8 mouse cellular contexts compared by ENCODE assay signal in the genomic region with DNA sequence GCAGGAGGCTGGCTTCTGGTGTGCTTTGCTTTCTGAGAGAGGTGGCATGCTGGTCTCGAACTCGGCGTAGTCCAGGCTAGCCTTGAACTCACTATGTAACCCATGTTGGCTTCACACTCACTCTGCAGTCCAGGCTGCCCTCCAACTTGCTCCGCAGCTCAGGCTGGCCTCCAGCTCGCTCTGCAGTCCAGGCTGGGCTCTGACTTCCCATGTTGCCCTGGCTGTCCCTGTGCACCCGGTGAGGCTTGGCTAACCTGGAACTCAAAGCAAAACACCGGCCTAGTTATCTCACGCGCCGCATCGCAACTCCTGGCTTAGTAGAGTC. TPM values are rescaled to one million over a fixed set of nuclear protein-coding genes. Genes with fewer than 3 reads are reported as not detected.
DNase-seq lines count a peak whose midpoint lies in the region; ATAC-seq and TF ChIP-seq lines count a peak whose summit lies in the region.
"Had no signal": no experiment of that assay in that cellular context is flagged by ENCODE, and none has a peak within 500 bp of the region (broad histone marks: within the 10 kb centered on the region; RNA-seq: fewer than 3 reads in every experiment).

No protein-coding gene starts in this region.

- peak; percentile 26 for DNase-seq in ovary, postnatal 36 days (ENCODE audit: low spot score)
- no peak for DNase-seq in ovary, postnatal 14 days (ENCODE audit: low spot score)
- peak; percentile 37 for DNase-seq in embryonic facial prominence, embryonic 10.5 days (ENCODE audit: low spot score)
- DNase-seq in hindbrain, postnatal 0 days (ENCODE audit: low spot score): no peak
- no peak for DNase-seq in thymus, postnatal 0 days (ENCODE audit: low spot score)
- DNase-seq in frontal cortex, adult 2 months (ENCODE audit: extremely low spot score in 1 of 2, low spot score in 1 of 2): no peak

- peaks cover 28% of the 10 kb centered on the region for H3K36me3 ChIP-seq in embryonic facial prominence, embryonic 10.5 days (replicated peaks)
- H3K36me3 ChIP-seq in hindbrain, postnatal 0 days (ENCODE audit: insufficient read depth, low read length): peaks cover 15% of the 10 kb centered on the region
- H3K36me3 ChIP-seq in neural tube, embryonic 12.5 days: peaks cover 23% of the 10 kb centered on the region

- no peak for TF ChIP-seq CTCF in hindbrain, postnatal 0 days (IDR thresholded peaks at IDR 0.05; ENCODE audit: low read depth)

- peak overlapping the region; percentile 84 for H3K9ac ChIP-seq in hindbrain, postnatal 0 days (replicated peaks; ENCODE audit: low read length)
- peak overlapping the region; percentile 89 for H3K9ac ChIP-seq in neural tube, embryonic 12.5 days

- peak overlapping the region; percentile 99 for H3K4me2 ChIP-seq in hindbrain, postnatal 0 days (ENCODE audit: low read depth, low read length)
- H3K4me2 ChIP-seq in neural tube, embryonic 12.5 days (replicated peaks): peak overlapping the region; percentile 100

- no peaks in the 10 kb centered on the region for H3K27me3 ChIP-seq in embryonic facial prominence, embryonic 10.5 days (replicated peaks; ENCODE audit: low read depth, poor library complexity, severe bottlenecking)
- no peaks in the 10 kb centered on the region for H3K27me3 ChIP-seq in hindbrain, postnatal 0 days (ENCODE audit: insufficient read depth, low read length)
- H3K27me3 ChIP-seq in neural tube, embryonic 12.5 days (replicated peaks): no peaks in the 10 kb centered on the region

- no peaks in the 10 kb centered on the region for H3K9me3 ChIP-seq in embryonic facial prominence, embryonic 10.5 days
- H3K9me3 ChIP-seq in hindbrain, postnatal 0 days (ENCODE audit: low read length): no peaks in the 10 kb centered on the region
- no peaks in the 10 kb centered on the region for H3K9me3 ChIP-seq in neural tube, embryonic 12.5 days

- H3K4me1 ChIP-seq in embryonic facial prominence, embryonic 10.5 days: peaks cover 55% of the 10 kb centered on the region
- H3K4me1 ChIP-seq in hindbrain, postnatal 0 days (ENCODE audit: insufficient read depth, low read length): peaks cover 16% of the 10 kb centered on the region; the same call in 1 of the 2 replicates
- H3K4me1 ChIP-seq in neural tube, embryonic 12.5 days: peaks cover 41% of the 10 kb centered on the region

- no peak for ATAC-seq in hindbrain, postnatal 0 days
- no peak for ATAC-seq in neural tube, embryonic 12.5 days (ENCODE audit: low FRiP score, low read depth)

- peak overlapping the region; percentile 100 for H3K4me3 ChIP-seq in embryonic facial prominence, embryonic 10.5 days
- H3K4me3 ChIP-seq in hindbrain, postnatal 0 days (ENCODE audit: low read length): peak overlapping the region; percentile 70
- peak overlapping the region; percentile 95 for H3K4me3 ChIP-seq in neural tube, embryonic 12.5 days

- 27% methylated on average over 11 of the region's 11 CpGs for WGBS in embryonic facial prominence, embryonic 10.5 days
- 20% methylated on average over 11 of the region's 11 CpGs for WGBS in hindbrain, postnatal 0 days
- WGBS in neural tube, embryonic 12.5 days: 30% methylated on average over 11 of the region's 11 CpGs

- peak overlapping the region; percentile 91 for H3K27ac ChIP-seq in embryonic facial prominence, embryonic 10.5 days (replicated peaks)
- peak overlapping the region; percentile 86; the same call in 1 of the 2 replicates for H3K27ac ChIP-seq in hindbrain, postnatal 0 days
- H3K27ac ChIP-seq in neural tube, embryonic 12.5 days: no peak overlapping the region

RNA-seq across cellular contexts. Expression of a gene that starts 0.6 kb away (rescaled TPM):
- 45.2 and 45.3 TPM in 2 replicates for polyA plus RNA-seq in embryonic facial prominence, embryonic 10.5 days (2016; fragmentation: Nextera tagmentation; extraction: Ambion mirVana)
- 161 and 174 TPM in 2 replicates for total RNA-seq in hindbrain, postnatal 0 days (2014; rRNA removed)
- 76.0 and 76.2 TPM in 2 replicates for polyA plus RNA-seq in hindbrain, postnatal 0 days (2015; fragmentation: Nextera tagmentation; extraction: Ambion mirVana)
- 51.2 and 51.3 TPM in 2 replicates for polyA plus RNA-seq in neural tube, embryonic 12.5 days (2016; fragmentation: Nextera tagmentation; extraction: Ambion mirVana)
- 26.8 and 27.7 TPM in 2 replicates for polyA plus RNA-seq in thymus, postnatal 0 days (2015; fragmentation: Nextera tagmentation; extraction: Ambion mirVana)
- 72.2 and 75.1 TPM in 2 replicates for polyA plus RNA-seq in frontal cortex, adult 2 months (2012; rRNA removed)

RNA-seq across cellular contexts. Expression of a gene that starts 0.7 kb away (rescaled TPM):
- polyA plus RNA-seq in embryonic facial prominence, embryonic 10.5 days (2016; fragmentation: Nextera tagmentation; extraction: Ambion mirVana): 364 TPM in 2 replicates
- 165 and 189 TPM in 2 replicates for total RNA-seq in hindbrain, postnatal 0 days (2014; rRNA removed)
- polyA plus RNA-seq in hindbrain, postnatal 0 days (2015; fragmentation: Nextera tagmentation; extraction: Ambion mirVana): 279 and 295 TPM in 2 replicates
- polyA plus RNA-seq in neural tube, embryonic 12.5 days (2016; fragmentation: Nextera tagmentation; extraction: Ambion mirVana): 265 and 274 TPM in 2 replicates
- polyA plus RNA-seq in thymus, postnatal 0 days (2015; fragmentation: Nextera tagmentation; extraction: Ambion mirVana): 338 and 340 TPM in 2 replicates
- 230 and 259 TPM in 2 replicates for polyA plus RNA-seq in frontal cortex, adult 2 months (2012; rRNA removed)

RNA-seq across cellular contexts. Expression of a gene that starts 11.9 kb away (rescaled TPM):
- 1.3 and 1.6 TPM in 2 replicates for polyA plus RNA-seq in embryonic facial prominence, embryonic 10.5 days (2016; fragmentation: Nextera tagmentation; extraction: Ambion mirVana)
- total RNA-seq in hindbrain, postnatal 0 days (2014; rRNA removed): 66.9 and 70.3 TPM in 2 replicates
- 26.6 and 28.0 TPM in 2 replicates for polyA plus RNA-seq in hindbrain, postnatal 0 days (2015; fragmentation: Nextera tagmentation; extraction: Ambion mirVana)
- 0.65 and 1.3 TPM in 2 replicates for polyA plus RNA-seq in neural tube, embryonic 12.5 days (2016; fragmentation: Nextera tagmentation; extraction: Ambion mirVana)
- 0.06 and 0.18 TPM in 2 replicates for polyA plus RNA-seq in thymus, postnatal 0 days (2015; fragmentation: Nextera tagmentation; extraction: Ambion mirVana)
- 16.0 and 20.3 TPM in 2 replicates for polyA plus RNA-seq in frontal cortex, adult 2 months (2012; rRNA removed)

RNA-seq across cellular contexts. Expression of a gene that starts 15.9 kb away (rescaled TPM):
- polyA plus RNA-seq in embryonic facial prominence, embryonic 10.5 days (2016; fragmentation: Nextera tagmentation; extraction: Ambion mirVana): 0.06 and 0.10 TPM in 2 replicates
- 0.04 and 0.10 TPM in 2 replicates for total RNA-seq in hindbrain, postnatal 0 days (2014; rRNA removed)
- polyA plus RNA-seq in hindbrain, postnatal 0 days (2015; fragmentation: Nextera tagmentation; extraction: Ambion mirVana): 0.14 and 0.26 TPM in 2 replicates
- polyA plus RNA-seq in neural tube, embryonic 12.5 days (2016; fragmentation: Nextera tagmentation; extraction: Ambion mirVana): 0.06 and 0.10 TPM in 2 replicates
- polyA plus RNA-seq in thymus, postnatal 0 days (2015; fragmentation: Nextera tagmentation; extraction: Ambion mirVana): 0.08 and 0.09 TPM in 2 replicates
- 0.16 and 0.17 TPM in 2 replicates for polyA plus RNA-seq in frontal cortex, adult 2 months (2012; rRNA removed)
- total RNA-seq: heart, postnatal 14 days had no signal

RNA-seq across cellular contexts. Expression of a gene that starts 29.3 kb away (rescaled TPM):
- 2,205 and 2,316 TPM in 2 replicates for polyA plus RNA-seq in embryonic facial prominence, embryonic 10.5 days (2016; fragmentation: Nextera tagmentation; extraction: Ambion mirVana)
- total RNA-seq in hindbrain, postnatal 0 days (2014; rRNA removed): 1,128 and 1,180 TPM in 2 replicates
- polyA plus RNA-seq in hindbrain, postnatal 0 days (2015; fragmentation: Nextera tagmentation; extraction: Ambion mirVana): 1,097 and 1,185 TPM in 2 replicates
- 1,342 and 1,429 TPM in 2 replicates for polyA plus RNA-seq in neural tube, embryonic 12.5 days (2016; fragmentation: Nextera tagmentation; extraction: Ambion mirVana)
- 2,037 and 2,048 TPM in 2 replicates for polyA plus RNA-seq in thymus, postnatal 0 days (2015; fragmentation: Nextera tagmentation; extraction: Ambion mirVana)
- polyA plus RNA-seq in frontal cortex, adult 2 months (2012; rRNA removed): 706 and 773 TPM in 2 replicates

Comparison
In these comparisons a context has a peak if more than half of its experiments do, and no peak if none do; other contexts are left out.
1. DNase-seq: peak in ovary, postnatal 36 days (single experiment) and embryonic facial prominence, embryonic 10.5 days (single experiment); none in ovary, postnatal 14 days (single experiment), hindbrain, postnatal 0 days (single experiment), thymus, postnatal 0 days (single experiment) and frontal cortex, adult 2 months (0 of 2).
2. Peak in every context shown above with its lines, with median percentiles within 50 percentile points of each other: H3K4me3 ChIP-seq.